Mouse (Mus musculus) spleen, embryonic (tissue): ENCODE measurements around the gene Alkbh7.

ENCODE experiments used
- CTCF ChIA-PET: fragments of 350-600 bp; sonication (Branson Sonifier 250); formaldehyde crosslinking; loops from one replicate; lab custom pipeline; 2022; lab: Charles Lee

Gene Alkbh7

DNA sequence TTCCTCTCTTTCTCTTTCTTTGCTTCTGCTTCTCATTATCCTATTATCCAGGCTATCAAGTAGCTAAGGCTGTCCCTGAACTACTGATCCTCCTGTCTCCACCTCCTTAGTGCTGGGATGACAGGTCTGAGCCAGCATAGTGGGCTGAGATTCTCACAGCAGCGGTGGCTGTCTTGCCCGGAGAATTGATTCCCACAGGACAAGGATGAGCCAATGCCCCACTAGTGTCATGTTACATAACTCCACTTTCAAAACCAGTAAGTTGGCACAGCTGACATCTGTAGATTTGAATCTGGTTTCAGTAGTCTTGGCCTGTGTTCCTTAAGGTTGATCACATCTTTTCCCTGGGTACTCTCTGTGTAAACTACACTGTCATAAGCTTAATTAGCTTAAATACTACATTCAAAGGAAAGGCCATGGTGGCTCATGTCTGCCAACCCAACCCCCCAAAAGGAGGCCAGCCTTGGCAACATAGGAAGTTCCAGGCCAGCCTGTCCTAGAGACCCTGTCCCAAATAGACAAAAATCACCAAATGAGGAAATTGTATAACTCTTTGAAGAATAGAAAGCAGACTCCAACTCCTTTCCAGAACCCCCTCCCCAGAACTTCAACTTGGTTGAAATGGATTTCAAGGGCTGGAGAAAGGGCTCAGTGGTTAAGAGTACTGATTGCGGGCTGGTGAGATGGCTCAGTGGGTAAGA is 10.9 kb upstream of the Alkbh7 start:
- CTCF ChIA-PET = no interaction called here

DNA sequence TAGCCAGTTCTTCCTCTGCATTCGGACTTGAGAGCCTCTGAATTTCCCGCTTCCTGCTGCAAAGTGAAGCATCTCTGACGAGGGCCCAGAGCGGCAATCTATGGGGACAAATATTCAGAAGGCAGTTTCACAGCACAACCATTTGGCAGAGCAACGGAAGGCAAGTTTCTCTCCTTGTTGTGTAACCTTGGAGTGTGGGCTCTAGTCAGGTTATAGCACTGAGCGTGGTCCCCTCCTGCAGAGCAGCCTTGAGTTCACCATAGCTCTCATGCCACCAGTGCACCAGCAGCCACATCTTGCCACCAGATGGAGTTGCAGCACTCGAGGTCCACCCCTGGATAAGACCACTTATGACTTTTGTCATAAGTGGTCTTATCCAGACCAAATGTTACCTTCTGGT is 8.7 kb upstream of the Alkbh7 start:
- CTCF ChIA-PET = no interaction called here

DNA sequence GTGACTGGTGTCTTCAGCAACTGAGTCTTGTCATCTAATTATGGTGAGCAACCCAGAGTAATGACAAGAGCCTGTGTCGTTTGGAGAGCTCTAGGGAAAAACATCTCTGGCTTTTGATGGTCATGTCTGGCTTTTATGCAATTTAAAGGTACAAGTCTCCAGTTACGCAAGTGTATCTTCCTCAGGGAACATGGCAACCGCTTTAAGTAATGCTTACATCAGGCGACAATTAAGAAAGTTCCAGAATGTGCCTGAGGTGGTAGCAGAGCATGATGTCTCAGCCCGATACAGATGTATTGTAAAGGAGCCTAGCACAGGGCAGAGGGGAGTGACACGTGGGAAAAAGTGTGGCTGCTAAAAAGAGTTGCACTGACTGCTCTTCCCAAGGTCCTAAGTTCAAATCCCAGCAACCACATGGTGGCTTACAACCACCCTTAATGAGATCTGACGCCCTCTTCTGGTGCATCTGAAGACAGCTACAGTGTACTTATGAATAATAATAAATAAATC is 8.2 kb upstream of the Alkbh7 start:
- CTCF ChIA-PET = no interaction called here

DNA sequence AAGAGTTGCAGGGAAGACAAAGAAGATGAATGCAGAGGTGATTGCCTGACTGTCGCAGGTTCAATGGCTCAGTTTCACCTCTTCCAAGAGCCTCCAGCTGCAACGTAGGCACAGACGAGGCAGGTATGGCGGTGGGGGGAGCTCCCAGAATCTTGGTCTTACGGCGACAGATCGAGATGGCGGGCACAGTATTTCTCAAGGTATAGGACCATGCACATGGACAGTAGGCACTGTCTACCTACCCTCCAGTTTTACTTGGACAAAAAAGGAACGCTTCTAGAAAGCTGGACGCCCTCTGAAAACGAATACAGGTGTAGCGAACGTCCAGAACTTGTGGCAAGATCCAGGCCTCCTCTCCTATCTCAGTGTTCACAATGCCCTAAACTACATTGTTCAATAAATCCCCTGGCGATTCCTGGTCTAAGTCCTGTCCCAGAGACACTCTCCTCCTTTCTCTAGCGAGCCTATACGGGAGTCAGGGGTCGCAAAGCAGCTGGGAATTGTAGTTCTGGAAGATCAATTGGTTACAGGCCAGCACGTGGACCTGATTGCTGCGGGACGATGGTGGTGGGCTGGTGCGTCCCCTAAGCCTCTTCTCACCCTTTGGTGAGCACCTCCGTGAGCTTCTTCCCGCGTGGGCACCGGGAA is 7.5 kb upstream of the Alkbh7 start:
- CTCF ChIA-PET = interaction anchor here (0.6 kb wide), 1 partner anchor 162 kb away, joined by 3 read pairs; no protein-coding TSS in a partner anchor

DNA sequence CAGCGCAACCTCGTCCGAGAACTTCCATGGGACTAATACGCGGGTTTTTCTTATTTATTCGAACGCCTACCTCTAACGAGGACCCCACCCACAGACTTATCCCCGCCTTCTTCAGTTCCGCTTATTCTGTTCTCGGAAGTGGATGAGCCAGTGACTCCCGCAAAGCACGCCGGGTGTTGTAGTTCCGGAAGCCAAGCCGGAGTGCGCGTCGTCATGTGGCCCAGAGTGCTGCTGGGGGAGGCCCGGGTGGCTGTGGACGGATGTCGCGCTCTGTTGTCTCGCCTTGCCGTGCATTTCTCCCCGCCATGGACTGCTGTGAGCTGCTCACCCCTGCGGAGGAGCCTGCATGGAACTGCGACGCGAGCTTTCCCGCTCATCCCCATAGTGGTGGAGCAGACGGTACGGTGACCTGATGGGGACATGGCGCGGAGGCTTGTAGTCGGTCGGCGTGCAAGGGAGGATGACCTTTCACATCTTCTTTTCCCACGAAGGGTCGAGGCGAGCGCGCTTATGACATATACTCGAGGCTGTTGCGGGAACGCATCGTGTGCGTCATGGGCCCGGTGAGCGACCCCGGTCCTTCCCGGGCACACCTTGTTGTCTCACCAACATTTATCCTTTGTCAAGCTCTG is 6.9 kb upstream of the Alkbh7 start, which contains the start of gene Clpp:
Clpp (plus strand) TSS at position 191 of the 632 bp plus-strand sequence.
- CTCF ChIA-PET = interaction anchor here (0.6 to 0.8 kb wide), 3 partner anchors 19 to 203 kb away, joined by 3 to 9 read pairs (median 3); no protein-coding TSS in a partner anchor

DNA sequence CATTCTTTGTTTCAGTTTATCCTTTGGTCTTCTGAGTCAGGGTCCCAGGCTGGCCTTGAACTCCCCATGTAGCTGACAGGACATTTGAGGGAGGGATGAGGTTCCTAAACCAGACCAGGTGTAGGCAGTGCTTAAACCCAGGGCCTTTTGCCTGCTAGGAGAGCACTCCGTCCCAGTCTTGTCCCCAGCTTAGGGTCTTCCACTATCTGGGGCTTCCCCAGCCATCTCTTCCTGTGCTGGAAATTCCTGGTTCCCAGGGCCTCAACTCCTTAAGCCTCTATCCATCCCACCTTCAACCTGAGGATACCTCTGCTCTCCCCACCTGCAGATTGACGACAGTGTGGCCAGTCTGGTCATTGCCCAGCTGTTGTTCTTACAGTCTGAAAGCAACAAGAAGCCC is 6.2 kb upstream of the Alkbh7 start:
- CTCF ChIA-PET = interaction anchor here (0.7 to 0.8 kb wide), 2 partner anchors 18 to 204 kb away, joined by 3 to 9 read pairs; no protein-coding TSS in a partner anchor

DNA sequence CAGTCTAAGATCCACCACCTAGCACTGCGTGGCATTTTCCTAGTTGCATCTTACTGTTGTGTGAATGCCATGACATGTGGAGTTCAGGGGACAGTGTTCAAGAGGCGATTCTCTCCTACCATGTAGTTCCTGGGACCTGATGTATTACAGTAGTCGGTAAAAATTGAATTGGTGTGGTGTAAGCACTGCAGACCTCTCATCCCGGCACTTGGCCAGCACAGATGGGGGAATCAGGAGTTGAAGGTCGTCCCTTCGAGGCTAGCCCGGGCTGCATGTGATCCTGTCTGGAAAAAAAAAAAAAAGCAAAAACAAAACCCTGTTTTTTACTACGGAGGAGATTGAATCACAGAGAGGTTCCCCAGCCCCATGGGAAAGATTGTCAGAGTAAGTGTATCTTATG is 2.1 kb upstream of the Alkbh7 start:
- CTCF ChIA-PET = no interaction called here

DNA sequence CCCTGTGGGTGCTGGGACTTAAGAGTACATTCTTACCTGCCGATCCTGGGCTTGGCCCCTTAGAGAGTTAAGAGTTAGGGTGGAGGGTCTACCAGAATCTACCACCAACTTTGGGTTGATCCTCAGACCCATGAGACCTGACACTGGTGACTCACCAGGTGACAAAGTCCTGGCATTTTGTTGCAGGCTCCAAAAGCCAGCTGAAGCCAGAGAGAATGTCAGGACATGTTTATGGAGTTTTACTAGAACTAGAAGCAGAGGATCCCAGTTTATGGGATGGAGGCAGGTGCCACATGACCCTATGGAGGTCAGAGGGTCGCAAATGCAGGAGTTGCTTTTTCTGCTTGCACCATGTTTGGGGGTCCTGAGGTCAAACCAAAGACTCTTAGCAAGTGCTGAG is 633 bp upstream of the Alkbh7 start:
- CTCF ChIA-PET = interaction anchor here (1.0 kb wide), 1 partner anchor 338 kb away, joined by 5 read pairs; no protein-coding TSS in a partner anchor

DNA sequence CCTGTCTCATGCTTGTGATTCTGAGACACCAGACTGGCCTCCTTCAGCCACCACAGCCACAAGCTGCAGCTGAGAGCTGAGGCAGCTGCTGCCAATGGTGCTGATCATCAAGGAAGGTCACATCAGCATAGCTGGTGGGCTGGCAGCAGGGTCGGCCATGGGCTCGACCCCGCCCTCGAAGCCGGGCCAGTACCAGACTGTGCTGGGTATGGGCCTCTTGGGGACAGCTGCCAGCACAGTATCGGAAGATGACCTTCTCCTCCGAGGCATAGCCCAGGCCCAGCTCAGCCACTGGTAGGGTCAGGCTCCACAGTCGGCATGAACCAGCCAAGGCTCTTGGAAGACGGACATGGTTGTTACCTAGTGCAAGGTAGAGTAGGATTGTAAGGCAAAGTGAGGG is 2.3 kb downstream of the Alkbh7 start:
- CTCF ChIA-PET = no interaction called here

DNA sequence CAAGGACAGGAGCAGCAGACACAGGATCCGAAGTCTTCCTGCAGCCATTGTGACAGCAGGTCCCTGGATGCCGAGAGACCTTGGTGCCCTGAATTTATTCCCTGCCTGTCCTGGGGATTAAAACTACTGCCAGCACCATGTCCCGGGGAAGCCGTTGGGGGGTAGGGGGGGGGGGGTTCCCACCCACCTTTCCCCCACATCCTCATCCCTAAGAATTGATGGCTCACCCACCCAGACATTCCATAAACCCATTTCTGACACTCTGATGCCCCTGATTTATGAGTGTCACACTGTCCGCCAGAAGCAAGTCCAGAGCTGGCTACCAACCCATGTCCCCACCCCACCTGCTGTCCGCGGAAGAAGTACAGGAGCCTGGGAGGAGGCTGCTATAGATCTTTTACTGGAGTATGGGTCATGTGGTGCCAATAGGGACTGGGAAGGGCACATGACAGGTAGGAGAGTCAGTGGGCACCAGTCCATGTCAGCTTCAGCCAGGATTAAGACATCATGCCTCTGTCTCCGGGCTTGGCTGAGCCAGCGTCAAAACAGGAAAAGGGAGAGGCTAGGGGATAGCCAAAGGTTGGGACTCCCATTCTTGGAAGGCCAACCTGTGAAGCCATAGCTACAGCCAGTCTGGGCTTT is 3.0 kb downstream of the Alkbh7 start, which contains the start of gene Pspn:
Pspn (minus strand) TSS at position 51 of the 642 bp plus-strand sequence.
- CTCF ChIA-PET = no interaction called here

DNA sequence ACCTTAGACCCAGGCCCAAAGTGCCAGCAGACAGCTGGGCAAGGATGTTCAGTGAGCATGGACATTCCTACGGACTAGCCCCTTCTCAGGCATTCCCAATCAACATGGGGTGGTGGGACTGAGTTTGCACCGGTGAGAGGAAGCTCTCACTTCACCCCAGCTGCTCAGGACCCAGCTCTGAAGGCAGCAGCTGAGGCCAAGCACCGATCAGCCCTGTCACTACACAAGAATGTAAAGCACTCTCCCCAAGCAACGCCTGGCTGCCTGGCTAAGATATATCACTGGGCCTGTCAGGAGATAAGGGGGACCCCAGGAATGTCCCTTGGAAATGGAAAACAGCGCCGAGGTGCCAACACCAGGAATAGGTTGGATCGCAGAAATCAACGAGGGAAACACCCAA is 4.1 kb downstream of the Alkbh7 start:
- CTCF ChIA-PET = no interaction called here

DNA sequence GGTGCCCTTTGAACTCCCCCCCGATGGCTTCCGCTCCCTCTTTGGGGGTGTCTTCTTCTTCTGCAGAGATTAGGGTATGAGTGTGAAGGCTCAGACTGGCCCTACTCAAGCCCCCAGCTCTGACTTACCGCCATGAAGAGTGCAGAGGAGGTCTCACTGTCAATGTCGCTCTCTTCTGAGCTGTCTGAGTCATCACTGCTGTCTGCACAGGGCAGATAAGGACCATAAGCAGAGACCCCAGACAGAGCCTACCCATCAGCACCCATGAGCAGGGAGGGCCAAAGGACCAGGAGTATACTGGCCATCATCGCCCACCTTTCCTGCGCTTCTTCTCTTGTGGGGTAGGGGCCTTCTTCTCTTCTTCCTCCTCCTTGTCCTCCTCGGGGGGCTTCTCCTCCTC is 6.9 kb downstream of the Alkbh7 start:
- CTCF ChIA-PET = no interaction called here

DNA sequence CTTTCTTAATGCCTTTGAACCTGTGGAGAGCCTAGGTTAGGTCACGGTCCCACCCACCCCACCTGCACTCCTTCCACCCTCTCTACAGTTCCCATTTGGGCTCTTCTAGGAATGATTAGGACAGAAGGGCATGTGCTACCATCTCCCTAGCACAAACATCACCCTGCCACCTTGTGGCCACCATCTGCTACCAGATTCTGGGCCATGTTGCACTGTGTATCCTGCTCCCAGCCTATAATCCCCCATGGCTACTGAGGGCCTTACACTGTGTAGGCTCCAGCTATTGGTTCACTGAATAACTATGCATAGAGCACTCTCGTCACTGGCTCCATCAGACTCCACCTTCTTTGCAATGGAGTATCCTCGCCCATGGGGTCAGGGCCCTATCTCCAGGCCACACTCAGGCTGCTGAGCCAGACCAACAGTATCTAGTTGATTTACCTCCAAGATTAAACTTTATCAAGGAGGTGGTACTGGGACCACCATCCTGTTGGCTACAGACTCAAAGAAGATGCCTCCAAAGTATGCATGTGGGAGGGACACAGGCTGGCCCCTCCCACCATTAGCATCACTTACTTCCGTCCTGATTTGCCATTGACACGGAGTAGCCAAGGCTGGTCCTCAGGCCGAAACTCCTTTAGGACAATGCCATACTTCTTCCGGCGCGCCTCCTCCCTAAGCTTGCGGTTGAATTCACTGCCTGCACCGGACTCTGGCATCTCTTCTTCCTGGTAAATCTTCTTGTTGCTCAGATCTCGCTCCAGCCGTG is 10.2 kb downstream of the Alkbh7 start:
- CTCF ChIA-PET = no interaction called here

DNA sequence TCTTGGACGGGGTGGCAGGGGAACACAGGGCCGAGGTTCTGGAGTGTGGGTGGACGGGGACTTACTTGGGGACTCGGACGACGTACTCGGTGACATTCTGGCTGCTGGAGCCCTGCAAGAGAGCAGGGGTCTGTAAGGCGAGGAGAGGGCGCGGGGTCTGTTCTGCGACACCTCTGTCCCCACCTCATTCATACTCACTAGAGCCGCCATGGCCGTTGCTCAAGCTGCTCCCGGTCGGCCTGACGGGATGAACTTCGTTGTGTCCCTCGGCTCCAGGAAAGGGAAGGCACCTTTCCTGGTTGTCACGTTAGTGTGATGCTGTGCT is 13.7 kb downstream of the Alkbh7 start:
- CTCF ChIA-PET = interaction anchor here (1.2 kb wide), 1 partner anchor 50 kb away, joined by 3 read pairs; no protein-coding TSS in a partner anchor

DNA sequence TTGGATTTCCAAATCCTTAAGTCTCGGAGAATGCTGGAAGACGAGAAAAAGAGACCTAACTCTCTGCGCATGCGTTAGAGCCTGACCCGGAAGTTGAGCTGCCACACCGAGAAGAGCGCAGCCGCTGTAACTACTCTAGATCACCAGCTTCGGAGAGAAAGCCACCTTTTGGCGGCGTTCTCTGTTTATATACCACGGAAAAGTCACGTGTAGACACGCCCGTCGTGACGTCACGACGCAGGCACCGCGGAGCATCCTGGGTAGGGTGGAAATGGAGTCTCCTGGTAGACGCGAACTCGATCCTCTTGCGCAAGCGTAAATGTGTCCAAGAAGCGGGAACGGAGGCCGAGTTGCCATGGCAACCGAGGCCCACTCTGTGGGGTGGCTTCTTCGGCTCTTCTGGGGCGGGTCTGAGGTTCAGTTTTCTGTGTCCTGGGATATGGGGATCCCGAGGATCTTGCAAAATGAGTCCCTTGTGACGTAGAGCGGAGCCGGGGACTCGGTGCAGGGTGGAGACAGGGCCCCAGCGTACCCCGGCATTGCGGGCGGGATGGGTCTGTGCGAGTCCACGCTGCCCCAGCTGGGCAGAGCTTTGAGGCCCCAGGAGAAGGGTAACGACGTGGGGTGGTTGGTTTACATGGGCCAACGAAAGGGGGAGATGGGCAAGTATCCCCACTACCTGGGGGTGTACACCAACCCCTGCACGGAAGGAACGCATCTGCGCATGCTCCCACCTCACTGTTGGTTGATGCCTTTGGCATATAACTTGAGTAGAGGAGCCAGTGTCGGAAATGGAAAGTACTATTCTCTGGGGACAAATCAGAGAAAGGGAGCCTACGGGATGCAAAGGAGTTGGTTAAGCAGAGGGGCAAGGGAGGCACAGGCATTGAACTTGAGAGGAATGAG is 14.3 kb downstream of the Alkbh7 start, which contains the start of the genes Gtf2f1 and Gm17949:
Gtf2f1 (minus strand) TSS at position 53 of the 906 bp plus-strand sequence.
Gm17949 (plus strand) TSS at position 234 of the 906 bp plus-strand sequence.
- CTCF ChIA-PET = interaction anchor here (1.2 kb wide), 1 partner anchor 49 kb away, joined by 3 read pairs; no protein-coding TSS in a partner anchor

DNA sequence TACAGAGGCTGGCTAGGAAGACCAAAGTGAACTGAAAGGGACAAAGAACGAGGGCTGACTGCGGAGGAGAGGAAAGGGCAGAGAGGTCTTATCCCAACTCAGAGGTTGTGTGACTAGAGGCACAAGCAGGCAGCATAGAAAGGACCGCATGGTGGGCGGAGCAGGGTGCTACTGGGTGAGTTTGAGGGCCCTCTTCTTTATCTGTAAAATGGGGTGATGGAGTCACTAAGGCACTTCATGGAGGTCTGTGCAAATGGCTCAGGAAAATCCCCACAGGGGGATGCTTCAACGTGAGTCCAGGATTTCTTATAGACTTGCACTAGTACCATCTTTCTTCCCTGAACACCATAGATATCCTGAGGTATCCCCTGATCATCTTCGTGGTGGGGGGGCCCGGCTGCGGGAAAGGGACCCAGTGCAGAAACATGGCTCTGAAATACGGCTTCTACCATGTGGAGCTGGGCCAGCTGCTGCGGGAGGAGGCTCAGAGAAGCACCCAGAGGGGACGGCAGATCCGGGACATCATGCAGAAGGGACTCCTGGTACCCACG is 15.2 kb downstream of the Alkbh7 start:
- CTCF ChIA-PET = no interaction called here

DNA sequence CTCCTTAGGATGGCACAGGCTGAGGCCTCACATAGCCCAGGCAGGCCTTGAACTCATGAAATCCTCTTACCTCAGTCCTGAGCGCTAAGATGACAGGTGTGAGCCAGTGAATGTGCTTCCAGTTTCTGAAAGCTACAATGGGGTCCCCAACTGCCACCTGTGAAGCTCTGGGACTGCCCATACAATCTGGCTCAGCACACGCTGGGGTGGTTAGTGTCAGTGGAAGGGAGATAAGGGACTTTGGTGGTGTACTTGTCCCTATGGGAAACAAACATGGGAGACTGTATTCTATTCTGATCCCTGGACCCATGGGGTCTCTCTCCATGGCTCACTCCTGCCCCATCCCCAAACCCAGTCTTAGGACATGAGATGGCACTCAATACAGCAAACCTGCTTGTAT is 22.6 kb downstream of the Alkbh7 start:
- CTCF ChIA-PET = no interaction called here

DNA sequence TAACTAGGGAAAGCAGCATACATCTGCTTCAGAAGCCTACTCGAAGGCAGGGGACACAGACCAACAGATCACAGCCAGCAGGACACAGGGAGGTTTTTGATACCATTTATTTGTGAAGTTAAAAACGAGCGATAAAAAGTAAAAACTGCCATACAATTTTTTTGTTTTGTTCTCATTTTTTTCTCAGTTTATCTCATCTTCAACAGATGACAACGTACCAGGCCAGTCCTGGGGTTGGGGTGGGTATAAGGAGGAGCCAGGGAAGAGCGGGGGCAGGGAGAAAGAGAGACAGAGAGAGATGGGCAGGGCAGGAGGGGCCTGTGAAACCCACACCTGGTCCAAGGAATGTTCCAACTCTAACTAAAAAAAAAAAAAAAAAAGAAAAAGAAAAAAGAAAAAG is 23.8 kb downstream of the Alkbh7 start:
- CTCF ChIA-PET = no interaction called here

DNA sequence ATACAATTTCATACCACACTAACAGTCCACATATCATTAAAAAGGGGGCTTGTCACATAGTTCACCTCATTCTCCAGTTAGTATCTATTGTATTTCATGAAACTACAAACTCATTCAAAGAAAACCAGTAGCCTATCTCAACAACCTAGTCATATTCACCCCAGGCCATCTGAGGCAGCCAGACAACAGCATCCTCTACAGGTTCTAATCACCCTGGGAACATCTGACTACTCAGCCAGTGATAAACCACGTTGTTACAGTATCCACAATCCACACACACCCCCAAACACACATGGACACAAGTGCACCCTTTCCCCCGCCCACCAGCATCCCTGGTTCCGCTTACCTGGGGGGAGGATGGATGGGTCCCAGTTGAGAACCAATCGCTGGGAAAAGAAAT is 30.3 kb downstream of the Alkbh7 start:
- CTCF ChIA-PET = no interaction called here
